Mouse (Mus musculus) intestine, postnatal 0 days (tissue): ENCODE results near the gene Cacna1c. TPM values are rescaled to one million over a fixed set of nuclear protein-coding genes. Genes with fewer than 3 reads are reported as not detected.

Source experiments
- ATAC-seq: fragments of 200-750 bp; cut with Nextera tagmentation; 2 replicates; pipeline ENCODE4 v1.8.0; 2017; ENCODE audit warnings: mild to moderate bottlenecking, moderate TSS enrichment, moderate library complexity
- H3K27ac ChIP-seq: fragments of 300-500 bp; sonication (generic); 2 replicates; pipeline ENCODE4 v1.5.1; 2014; ENCODE audit warnings: mild to moderate bottlenecking, low read depth, low read length, moderate library complexity
- H3K27me3 ChIP-seq: fragments of 300-500 bp; sonication (generic); replicated peaks from 2 replicates; pipeline ENCODE4 v1.6.1; 2014; ENCODE audit warnings: low read length, mixed read lengths; ENCODE audit not compliant: control insufficient read depth, insufficient read depth
- H3K36me3 ChIP-seq: fragments of 300-500 bp; sonication (generic); 2 replicates; pipeline ENCODE4 v1.6.1; 2014; ENCODE audit warnings: mild to moderate bottlenecking, moderate library complexity; ENCODE audit not compliant: control insufficient read depth, insufficient read depth
- H3K4me1 ChIP-seq: fragments of 300-500 bp; sonication (generic); replicated peaks from 2 replicates; pipeline ENCODE4 v1.6.1; 2014; ENCODE audit warnings: antibody characterized with exemption, low read length, mixed read lengths; ENCODE audit not compliant: control insufficient read depth, insufficient read depth
- H3K4me2 ChIP-seq: fragments of 300-500 bp; sonication (generic); replicated peaks from 2 replicates; pipeline ENCODE4 v1.6.1; 2014; ENCODE audit warnings: low read depth, mild to moderate bottlenecking, moderate library complexity
- H3K4me3 ChIP-seq: fragments of 300-500 bp; sonication (generic); 2 replicates; pipeline ENCODE4 v1.5.1; 2014; ENCODE audit warnings: low read depth, low read length
- H3K9ac ChIP-seq: fragments of 300-500 bp; sonication (generic); 2 replicates; pipeline ENCODE4 v1.6.1; 2014; ENCODE audit warnings: mild to moderate bottlenecking, low read depth, low read length
- H3K9me3 ChIP-seq: fragments of 300-500 bp; sonication (generic); 2 replicates; pipeline ENCODE4 v1.6.1; 2016; ENCODE audit warnings: mixed run types; ENCODE audit not compliant: control insufficient read depth
- CTCF ChIP-seq: sonication (generic); IDR thresholded peaks from 2 replicates; pipeline ENCODE4 v1.5.1; 2016; ENCODE audit warnings: low read depth, mild to moderate bottlenecking, control low read depth, antibody characterized with exemption, moderate library complexity
- WGBS: fragments of 180-500 bp; shearing (Covaris S2); extraction: QIAGEN DNeasy Blood & Tissue Kit; methylation state at CpG from one replicate; pipeline ENCODE4 v1.1.7; 2014; 5-methylcytosine and 5-hydroxymethylcytosine counted together
- polyA plus RNA-seq: library from polyadenylated mRNA; unstranded; fragments of >200 nt; fragmentation: Nextera tagmentation; extraction: Ambion mirVana; gene quantifications from 2 replicates; pipeline ENCODE4 v1.2.1, GENCODE M21; 2015

Cacna1c gene
- polyA plus RNA-seq, 1 experiment from 2014 or later, result 1.2 TPM

GRCm38 (mm10) chr6:119010875-119011274 is 185.3 kb downstream of the Cacna1c start:
- no peak overlapping the region for H3K4me3 ChIP-seq
- WGBS, result 74% methylated on average over 3 of the region's 3 CpGs
- no peaks in the 10 kb centered on the region for H3K27me3 ChIP-seq
- ATAC-seq, result no peak
- H3K9ac ChIP-seq, result no peak overlapping the region
- no peak overlapping the region for H3K4me2 ChIP-seq
- H3K36me3 ChIP-seq, result no peaks in the 10 kb centered on the region
- H3K27ac ChIP-seq, result no peak overlapping the region
- no peaks in the 10 kb centered on the region for H3K4me1 ChIP-seq
- H3K9me3 ChIP-seq, result no peaks in the 10 kb centered on the region
- no peak for TF ChIP-seq CTCF

GRCm38 (mm10) chr6:119009526-119009925 is 186.7 kb downstream of the Cacna1c start:
- Histone ChIP-seq H3K4me1 (no peaks in the 10 kb centered on the region), H3K4me2 (no peak overlapping the region), H3K36me3 (no peaks in the 10 kb centered on the region), H3K27me3 (no peaks in the 10 kb centered on the region), H3K27ac (no peak overlapping the region), H3K9me3 (no peaks in the 10 kb centered on the region), H3K9ac (no peak overlapping the region), H3K4me3 (no peak overlapping the region)
- WGBS, result 77% methylated on average over 7 of the region's 7 CpGs
- no peak for TF ChIP-seq CTCF
- no peak for ATAC-seq

- no peak overlapping the region for H3K4me3 ChIP-seq
- H3K4me1 ChIP-seq, result no peaks in the 10 kb centered on the region
- no peak for TF ChIP-seq CTCF
- H3K9ac ChIP-seq, result no peak overlapping the region
- H3K36me3 ChIP-seq, result no peaks in the 10 kb centered on the region
- no peak for ATAC-seq
- H3K27ac ChIP-seq, result no peak overlapping the region
- H3K9me3 ChIP-seq, result no peaks in the 10 kb centered on the region
- 57% methylated on average over 7 of the region's 7 CpGs for WGBS
- H3K4me2 ChIP-seq, result no peak overlapping the region
- no peaks in the 10 kb centered on the region for H3K27me3 ChIP-seq
Measured at GRCm38 (mm10) chr6:119008638-119009166, 187.5 kb downstream of the Cacna1c start.

GRCm38 (mm10) chr6:119004596-119004995 is 191.6 kb downstream of the Cacna1c start:
- H3K4me3 ChIP-seq, result no peak overlapping the region
- no peak for TF ChIP-seq CTCF
- H3K36me3 ChIP-seq, result no peaks in the 10 kb centered on the region
- no peaks in the 10 kb centered on the region for H3K4me1 ChIP-seq
- no peak overlapping the region for H3K27ac ChIP-seq
- no peak overlapping the region for H3K4me2 ChIP-seq
- 90% methylated on average over 5 of the region's 5 CpGs for WGBS
- H3K9me3 ChIP-seq, result no peaks in the 10 kb centered on the region
- no peak overlapping the region for H3K9ac ChIP-seq
- ATAC-seq, result no peak
- H3K27me3 ChIP-seq, result no peaks in the 10 kb centered on the region

GRCm38 (mm10) chr6:119001442-119001841 is 194.8 kb downstream of the Cacna1c start:
- Histone ChIP-seq H3K9me3 (no peaks in the 10 kb centered on the region), H3K27ac (no peak overlapping the region), H3K4me1 (no peaks in the 10 kb centered on the region), H3K4me2 (no peak overlapping the region), H3K4me3 (no peak overlapping the region), H3K9ac (no peak overlapping the region), H3K27me3 (no peaks in the 10 kb centered on the region), H3K36me3 (no peaks in the 10 kb centered on the region)
- no peak for ATAC-seq
- 46% methylated on average over 2 of the region's 2 CpGs for WGBS
- TF ChIP-seq CTCF, result no peak

GRCm38 (mm10) chr6:119000255-119000654 is 196.0 kb downstream of the Cacna1c start:
- Histone ChIP-seq H3K36me3 (no peaks in the 10 kb centered on the region), H3K27me3 (no peaks in the 10 kb centered on the region), H3K4me1 (no peaks in the 10 kb centered on the region), H3K9ac (no peak overlapping the region), H3K4me3 (no peak overlapping the region), H3K9me3 (no peaks in the 10 kb centered on the region), H3K4me2 (no peak overlapping the region), H3K27ac (no peak overlapping the region)
- ATAC-seq, result no peak
- TF ChIP-seq CTCF, result no peak
- WGBS, result 72% methylated on average over 3 of the region's 3 CpGs
